Mouse (Mus musculus) heart, postnatal 0 days (tissue): ENCODE measurements around the gene Zhx3. TPM values are rescaled to one million over a fixed set of nuclear protein-coding genes. Genes with fewer than 3 reads are reported as not detected.

Source experiments
- ATAC-seq: fragments of 200-750 bp; cut with Nextera tagmentation; 2 replicates; pipeline ENCODE4 v1.8.0; 2017; ENCODE audit warnings: low read depth, moderate number of reproducible peaks, moderate library complexity; ENCODE audit not compliant: insufficient read depth
- DNase-seq: peaks from one replicate; pipeline ENCODE4 v3.0.0-alpha.2; 2016; ENCODE audit warnings: low spot score
- H3K27ac ChIP-seq: fragments of 300-500 bp; sonication (generic); 2 replicates; pipeline ENCODE4 v1.5.1; 2014; ENCODE audit warnings: low read depth, mild to moderate bottlenecking
- H3K27me3 ChIP-seq: fragments of 300-500 bp; sonication (generic); 2 replicates; pipeline ENCODE4 v1.6.1; 2014; ENCODE audit warnings: low read length, mixed read lengths; ENCODE audit not compliant: control insufficient read depth, insufficient read depth
- H3K36me3 ChIP-seq: fragments of 300-500 bp; sonication (generic); replicated peaks from 2 replicates; pipeline ENCODE4 v1.6.1; 2014; ENCODE audit warnings: low read length, mixed read lengths; ENCODE audit not compliant: control insufficient read depth, insufficient read depth
- H3K4me1 ChIP-seq: fragments of 300-500 bp; sonication (generic); 2 replicates; pipeline ENCODE4 v1.6.1; 2014; ENCODE audit warnings: antibody characterized with exemption; ENCODE audit not compliant: control insufficient read depth, insufficient read depth
- H3K4me2 ChIP-seq: fragments of 300-500 bp; sonication (generic); 2 replicates; pipeline ENCODE4 v1.6.1; 2014; ENCODE audit warnings: low read depth, mild to moderate bottlenecking, low read length, moderate library complexity
- H3K4me3 ChIP-seq: fragments of 300-500 bp; sonication (generic); 2 replicates; pipeline ENCODE4 v1.5.1; 2014; ENCODE audit warnings: low read depth, low read length
- H3K9ac ChIP-seq: fragments of 300-500 bp; sonication (generic); replicated peaks from 2 replicates; pipeline ENCODE4 v1.6.1; 2014; ENCODE audit warnings: low read depth, low read length, mixed read lengths
- H3K9me3 ChIP-seq: fragments of 300-500 bp; sonication (generic); replicated peaks from 2 replicates; pipeline ENCODE4 v1.6.1; 2016; ENCODE audit warnings: low read length; ENCODE audit not compliant: control insufficient read depth
- CTCF ChIP-seq: IDR thresholded peaks from 2 replicates; pipeline ENCODE4 v1.5.1; 2016; ENCODE audit warnings: antibody characterized with exemption, control low read depth, low read depth
- EP300 ChIP-seq: IDR thresholded peaks from 2 replicates; pipeline ENCODE4 v1.6.1; 2016; ENCODE audit warnings: antibody characterized with exemption, low read depth
- WGBS: fragments of 180-500 bp; shearing (Covaris S2); extraction: QIAGEN DNeasy Blood & Tissue Kit; methylation state at CpG from one replicate; pipeline ENCODE4 v1.1.7; 2014; 5-methylcytosine and 5-hydroxymethylcytosine counted together
- polyA plus RNA-seq: library from polyadenylated mRNA; unstranded; fragments of >200 nt; fragmentation: Nextera tagmentation; extraction: Ambion mirVana; gene quantifications from 2 replicates; pipeline ENCODE4 v1.2.1, GENCODE M21; 2015
- total RNA-seq: library from RNA; depleted of rRNA; stranded (reverse); fragments of >200 nt; gene quantifications from 2 replicates; pipeline ENCODE4 v1.2.3, GENCODE M21; 2014; ENCODE audit warnings: low replicate concordance

Zhx3 gene
- total and polyA plus RNA-seq, 2 experiments from 2014 or later = 4.7 to 18.3 TPM

- WGBS = 82% methylated on average over 1 of the region's 1 CpGs
These were observed 25.1 kb downstream of the Zhx3 start for GRCm38 (mm10) chr2:160847664-160848063.

DNA sequence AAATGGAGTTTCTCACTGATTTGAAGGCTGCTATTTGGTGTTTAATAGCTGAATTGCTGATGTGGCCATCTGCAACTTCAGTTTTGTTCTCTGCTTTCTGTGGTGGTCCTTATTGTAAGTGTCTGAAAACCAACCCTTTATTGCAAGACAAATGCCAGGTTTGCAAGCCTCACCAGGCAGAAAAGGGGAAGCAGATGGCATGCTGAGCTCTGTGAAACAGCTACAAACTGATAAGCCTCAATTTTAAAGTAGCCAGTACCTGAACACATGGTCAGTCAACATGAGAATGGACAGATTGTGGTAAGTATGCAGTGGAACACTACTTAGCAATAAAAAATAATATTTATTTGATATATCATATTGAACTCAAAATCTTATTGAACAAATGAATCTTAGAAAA lies 32.0 kb downstream of the Zhx3 start:
- no peak overlapping the region for H3K9ac ChIP-seq
- ATAC-seq = no peak
- 0 out of 2 replicates have a peak, but pooled peaks cover 6% of the 10 kb centered on the region for H3K4me1 ChIP-seq
- DNase-seq = no peak
- H3K27me3 ChIP-seq = no peaks in the 10 kb centered on the region
- TF ChIP-seq CTCF (no peak), EP300 (no peak)
- H3K9me3 ChIP-seq = no peaks in the 10 kb centered on the region
- no peak overlapping the region for H3K4me2 ChIP-seq
- H3K27ac ChIP-seq = no peak overlapping the region
- no peak overlapping the region for H3K4me3 ChIP-seq
- 0 out of 2 replicates have a peak, but pooled peaks cover 3% of the 10 kb centered on the region for H3K36me3 ChIP-seq

More at GRCm38 (mm10) chr2:160847664-160848063, 25.1 kb downstream of the Zhx3 start:
- Histone ChIP-seq H3K27me3 (no peaks in the 10 kb centered on the region), H3K9me3 (no peaks in the 10 kb centered on the region), H3K36me3 (no peaks in the 10 kb centered on the region), H3K4me3 (no peak overlapping the region), H3K4me2 (no peak overlapping the region), H3K27ac (no peak overlapping the region), H3K4me1 (peaks cover 9% of the 10 kb centered on the region; the same call in 1 of the 2 replicates), H3K9ac (no peak overlapping the region)
- TF ChIP-seq EP300 (no peak), CTCF (no peak)
- ATAC-seq (no peak), DNase-seq (no peak)

DNA sequence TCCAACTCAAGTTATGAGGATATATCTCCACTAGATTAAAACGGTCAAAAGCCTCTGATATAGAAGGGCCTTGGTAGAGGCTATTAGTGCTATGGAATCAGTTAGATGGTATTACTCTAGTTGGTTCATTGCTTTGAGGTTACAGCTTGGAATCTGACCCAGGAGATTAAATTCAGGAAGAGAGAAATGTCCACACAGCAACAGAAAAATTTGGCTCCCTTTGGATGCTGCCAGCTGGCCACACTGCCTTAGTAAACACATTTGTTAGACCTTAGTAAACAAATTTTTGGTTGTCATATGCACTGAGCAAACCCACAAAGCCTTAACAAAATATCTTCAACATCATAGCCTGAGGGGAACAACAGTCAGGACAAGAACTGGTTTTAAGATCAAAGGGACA lies 62.0 kb downstream of the Zhx3 start:
- Histone ChIP-seq H3K27me3 (no peaks in the 10 kb centered on the region), H3K36me3 (no peaks in the 10 kb centered on the region), H3K4me3 (no peak overlapping the region), H3K9me3 (no peaks in the 10 kb centered on the region), H3K27ac (no peak overlapping the region), H3K4me2 (no peak overlapping the region), H3K9ac (no peak overlapping the region), H3K4me1 (peaks cover 15% of the 10 kb centered on the region)
- ATAC-seq = no peak
- DNase-seq = no peak
- TF ChIP-seq EP300 (no peak), CTCF (no peak)
- 86% methylated on average over 1 of the region's 1 CpGs for WGBS

GRCm38 (mm10) chr2:160810376-160810775 lies 62.4 kb downstream of the Zhx3 start:
- Histone ChIP-seq H3K9ac (no peak overlapping the region), H3K4me3 (no peak overlapping the region), H3K4me2 (no peak overlapping the region), H3K4me1 (peaks cover 16% of the 10 kb centered on the region), H3K9me3 (no peaks in the 10 kb centered on the region), H3K27me3 (no peaks in the 10 kb centered on the region), H3K36me3 (no peaks in the 10 kb centered on the region), H3K27ac (no peak overlapping the region)
- TF ChIP-seq EP300 = no peak
- no peak for TF ChIP-seq CTCF
- no peak for DNase-seq
- no peak for ATAC-seq

DNA sequence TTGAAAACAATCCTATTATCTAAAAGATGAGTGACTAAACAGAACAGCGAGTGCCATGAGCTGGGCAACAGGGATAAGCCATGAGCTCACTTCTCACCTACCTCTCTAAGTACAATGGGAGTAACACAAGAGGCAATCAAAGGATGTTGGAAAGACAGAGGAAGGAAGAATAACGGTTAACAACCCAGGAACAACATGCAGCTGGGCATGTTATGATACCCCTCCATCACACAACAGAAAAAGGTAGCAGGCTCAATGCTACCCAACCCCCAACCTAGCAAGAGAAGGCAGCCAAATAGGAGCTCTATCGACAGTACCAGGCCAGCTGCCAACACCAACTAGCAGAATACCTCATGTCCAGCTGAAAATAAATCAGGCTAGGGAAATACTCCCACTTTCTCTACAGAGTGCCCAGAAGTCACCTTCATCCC lies 66.7 kb downstream of the Zhx3 start:
- H3K9ac ChIP-seq = no peak overlapping the region

More for the DNA sequence above, 66.7 kb downstream of the Zhx3 start:
- Histone ChIP-seq H3K9me3 (no peaks in the 10 kb centered on the region), H3K27ac (peak overlapping the region; percentile 81), H3K36me3 (no peaks in the 10 kb centered on the region), H3K4me1 (peaks cover 26% of the 10 kb centered on the region), H3K4me2 (peak overlapping the region; percentile 25), H3K4me3 (no peak overlapping the region), H3K27me3 (no peaks in the 10 kb centered on the region)
- peak; percentile 88 for ATAC-seq
- peak; percentile 89 for DNase-seq
- peak; percentile 84 for TF ChIP-seq EP300
- TF ChIP-seq CTCF = no peak
- 7% methylated on average over 3 of the region's 3 CpGs for WGBS
